Mouse (Mus musculus) liver, adult 2 months (tissue): ENCODE results near the gene Hba-a2.

Experiments
- CTCF ChIP-seq: fragments of 200-500 bp; IDR thresholded peaks from 2 replicates; pipeline ENCODE4 v1.5.1; 2011; ENCODE audit warnings: low read depth, low read length, control low read depth
- POLR2A ChIP-seq: fragments of 200-500 bp; IDR thresholded peaks from 2 replicates; pipeline ENCODE4 v1.6.1; 2011; ENCODE audit warnings: low read length, control low read depth; ENCODE audit not compliant: insufficient read depth; ENCODE audit errors: extremely low read depth

- TF ChIP-seq CTCF (no peak), POLR2A (no peak)
Observed at GRCm38 (mm10) chr11:32331861-32332260, 35.6 kb downstream of the Hba-a2 start.
